Mouse (Mus musculus) liver, adult 2 months (tissue): Measurements from ENCODE around the gene Cd79b.

ENCODE experiments used
- CTCF ChIP-seq: fragments of 200-500 bp; IDR thresholded peaks from 2 replicates; pipeline ENCODE4 v1.5.1; 2011; ENCODE audit warnings: low read depth, low read length, control low read depth
- POLR2A ChIP-seq: fragments of 200-500 bp; IDR thresholded peaks from 2 replicates; pipeline ENCODE4 v1.6.1; 2011; ENCODE audit warnings: low read length, control low read depth; ENCODE audit not compliant: insufficient read depth; ENCODE audit errors: extremely low read depth

GRCm38 (mm10) chr11:106286206-106286605 lies 28.4 kb downstream of the Cd79b start:
- TF ChIP-seq CTCF = no peak
- no peak for TF ChIP-seq POLR2A
